Mouse (Mus musculus) liver, embryonic 14.5 days (tissue): ENCODE measurements around the gene 1810043G02Rik. TPM values are rescaled to one million over a fixed set of nuclear protein-coding genes. Genes with fewer than 3 reads are reported as not detected.
A peak's percentile ranks its signal among the peaks of the same experiment; 100 is the strongest.

ENCODE experiments used
- ATAC-seq: fragments of 200-750 bp; cut with Nextera tagmentation; 2 replicates; pipeline ENCODE4 v1.8.0; 2017; ENCODE audit warnings: moderate number of reproducible peaks, mild to moderate bottlenecking, moderate library complexity; ENCODE audit not compliant: insufficient read depth
- DNase-seq, 3 experiments: peaks; one replicate each; pipeline ENCODE4 v3.0.0-alpha.2; 2012 to 2013; ENCODE audit warnings: low read depth in 3 of 3, low spot score in 3 of 3
- H3K27ac ChIP-seq: fragments of 300-500 bp; sonication (generic); 2 replicates; pipeline ENCODE4 v1.5.1; 2014; ENCODE audit warnings: moderate library complexity, mild to moderate bottlenecking, control low read depth, inconsistent platforms
- H3K27me3 ChIP-seq: fragments of 300-500 bp; sonication (generic); 2 replicates; pipeline ENCODE4 v1.6.1; 2014; ENCODE audit warnings: mild to moderate bottlenecking, low read length, moderate library complexity; ENCODE audit not compliant: control insufficient read depth, insufficient read depth
- H3K36me3 ChIP-seq: fragments of 300-500 bp; sonication (generic); replicated peaks from 2 replicates; pipeline ENCODE4 v1.6.1; 2014; ENCODE audit warnings: low read depth; ENCODE audit not compliant: control insufficient read depth, insufficient read depth
- H3K4me1 ChIP-seq, 2 experiments: fragments of 200-500 bp in 1 of 2; fragments of 300-500 bp in 1 of 2; sonication (generic) in 1 of 2; replicated peaks; 2 replicates each; pipeline ENCODE4 v1.6.1; 2012 to 2014; ENCODE audit warnings: antibody characterized with exemption in 1 of 2, inconsistent platforms in 1 of 2, low read length in 1 of 2; ENCODE audit not compliant: control insufficient read depth in 2 of 2, insufficient read depth in 2 of 2
- H3K4me2 ChIP-seq: fragments of 300-500 bp; sonication (generic); 2 replicates; pipeline ENCODE4 v1.6.1; 2014; ENCODE audit warnings: low read depth, mild to moderate bottlenecking, control low read depth, moderate library complexity
- H3K4me3 ChIP-seq, 2 experiments: fragments of 200-500 bp in 1 of 2; fragments of 300-500 bp in 1 of 2; sonication (generic) in 1 of 2; 2 replicates each; pipeline ENCODE4 v1.5.1; 2012 to 2014; ENCODE audit warnings: low read depth in 2 of 2, low read length in 2 of 2, mild to moderate bottlenecking in 2 of 2, control low read depth in 1 of 2, inconsistent platforms in 1 of 2, moderate library complexity in 1 of 2; ENCODE audit not compliant: insufficient read depth in 1 of 2
- H3K9ac ChIP-seq: fragments of 300-500 bp; sonication (generic); replicated peaks from 2 replicates; pipeline ENCODE4 v1.6.1; 2014; ENCODE audit warnings: mild to moderate bottlenecking, control low read depth, moderate library complexity
- H3K9me3 ChIP-seq: fragments of 300-500 bp; sonication (generic); 2 replicates; pipeline ENCODE4 v1.6.1; 2016; ENCODE audit warnings: low read length, mixed read lengths; ENCODE audit not compliant: control insufficient read depth
- CTCF ChIP-seq: IDR thresholded peaks from 2 replicates; pipeline ENCODE4 v1.5.1; 2016; ENCODE audit warnings: antibody characterized with exemption, low read depth, control low read depth
- EP300 ChIP-seq: IDR thresholded peaks from 2 replicates; pipeline ENCODE4 v1.6.1; 2016; ENCODE audit warnings: antibody characterized with exemption, low read depth
- WGBS: fragments of 180-500 bp; shearing (Covaris S2); extraction: QIAGEN DNeasy Blood & Tissue Kit; methylation state at CpG from one replicate; pipeline ENCODE4 v1.1.7; 2014; ENCODE audit not compliant: insufficient replicate concordance; 5-methylcytosine and 5-hydroxymethylcytosine counted together
- polyA plus RNA-seq, 2 experiments: library from polyadenylated mRNA; depleted of rRNA in 1 of 2; stranded (reverse) in 1 of 2; unstranded in 1 of 2; fragments of >200 nt; fragmentation: Nextera tagmentation in 1 of 2; extraction: Ambion mirVana in 1 of 2; gene quantifications; 2 replicates each; pipeline versions ENCODE4 v1.2.1 to v1.2.3; 2012 to 2014

The 1810043G02Rik gene
- polyA plus RNA-seq, 2 experiments = 4.5 TPM

- 8% methylated on average over 26 of the region's 26 CpGs for WGBS
- no peak for TF ChIP-seq EP300
- TF ChIP-seq CTCF = no peak
- no peak overlapping the region for H3K27ac ChIP-seq
- ATAC-seq (no peak), DNase-seq (no peak)
- H3K4me2 ChIP-seq = no peak overlapping the region
- peaks cover 15% of the 10 kb centered on the region for H3K27me3 ChIP-seq
- H3K4me1 ChIP-seq = no peaks in the 10 kb centered on the region
- H3K9me3 ChIP-seq = no peaks in the 10 kb centered on the region
- H3K9ac ChIP-seq = no peak overlapping the region
- H3K4me3 ChIP-seq = no peak overlapping the region
- no peaks in the 10 kb centered on the region for H3K36me3 ChIP-seq
These were observed 8.9 kb upstream of the 1810043G02Rik start for GRCm38 (mm10) chr10:77969274-77969972.

GRCm38 (mm10) chr10:77969973-77970325 is 8.4 kb upstream of the 1810043G02Rik start:
- no peak overlapping the region for H3K27ac ChIP-seq
- no peak overlapping the region for H3K9ac ChIP-seq
- H3K4me1 ChIP-seq = peaks cover 0 to under 1% of the 10 kb centered on the region in 2 experiments; a peak in 1 of 4 replicates
- H3K36me3 ChIP-seq = no peaks in the 10 kb centered on the region
- ATAC-seq (no peak), DNase-seq (no peak)
- H3K4me3 ChIP-seq = no peak overlapping the region
- TF ChIP-seq CTCF = no peak
- TF ChIP-seq EP300 = no peak
- no peak overlapping the region for H3K4me2 ChIP-seq
- 6% methylated on average over 8 of the region's 8 CpGs for WGBS
- no peaks in the 10 kb centered on the region for H3K9me3 ChIP-seq
- H3K27me3 ChIP-seq = peaks cover 15% of the 10 kb centered on the region

GRCm38 (mm10) chr10:77970481-77970880 is 7.8 kb upstream of the 1810043G02Rik start, which contains the start of gene Trpm2:
TSS of gene Trpm2 (minus strand) at chr10:77970563.
- ATAC-seq = no peak

GRCm38 (mm10) chr10:77971191-77971590 is 7.1 kb upstream of the 1810043G02Rik start:
- Histone ChIP-seq H3K9me3 (no peaks in the 10 kb centered on the region), H3K36me3 (no peaks in the 10 kb centered on the region), H3K27ac (no peak overlapping the region), H3K4me1 (peaks cover 0 to 7% of the 10 kb centered on the region in 2 experiments; a peak in 2 of 4 replicates), H3K4me2 (no peak overlapping the region), H3K27me3 (peaks cover 15% of the 10 kb centered on the region), H3K4me3 (no peak overlapping the region), H3K9ac (no peak overlapping the region)
- 0 out of 2 replicates have a peak, but pooled peaks have one; percentile 21 for ATAC-seq
- no peak for TF ChIP-seq EP300
- TF ChIP-seq CTCF = no peak
- WGBS = 26% methylated on average over 10 of the region's 10 CpGs
- DNase-seq = no peak

More at GRCm38 (mm10) chr10:77970481-77970880, 7.8 kb upstream of the 1810043G02Rik start, which contains the start of gene Trpm2:
- Histone ChIP-seq H3K36me3 (no peaks in the 10 kb centered on the region), H3K4me2 (no peak within 1 kb of the TSS), H3K4me3 (no peak within 1 kb of the TSS), H3K27ac (no peak within 1 kb of the TSS), H3K9ac (no peak within 1 kb of the TSS), H3K4me1 (peaks cover 0 to 6% of the 10 kb centered on the region in 2 experiments; a peak in 2 of 4 replicates), H3K9me3 (no peaks in the 10 kb centered on the region), H3K27me3 (peaks cover 15% of the 10 kb centered on the region)
- TF ChIP-seq CTCF = no peak
- TF ChIP-seq EP300 = no peak
- whole genome bisulfite sequencing = 24% methylated on average over 6 of the region's 6 CpGs
- no peak for DNase-seq

GRCm38 (mm10) chr10:77971709-77972553 is 6.4 kb upstream of the 1810043G02Rik start:
- WGBS = 39% methylated on average over 17 of the region's 17 CpGs
- no peak for TF ChIP-seq EP300
- TF ChIP-seq CTCF = peak; percentile 58
- Histone ChIP-seq H3K4me1 (peaks cover 0 to 7% of the 10 kb centered on the region in 2 experiments; a peak in 2 of 4 replicates), H3K9me3 (no peaks in the 10 kb centered on the region), H3K36me3 (no peaks in the 10 kb centered on the region), H3K4me3 (no peak overlapping the region), H3K27ac (no peak overlapping the region), H3K27me3 (peaks cover 15% of the 10 kb centered on the region), H3K9ac (no peak overlapping the region), H3K4me2 (no peak overlapping the region)
- DNase-seq (peak in 1 of 3 experiments; percentile 24), ATAC-seq (no peak)
